Mouse (Mus musculus) liver, adult 2 months (tissue): ENCODE data around the gene Chchd3. TPM values are rescaled to one million over a fixed set of nuclear protein-coding genes. Genes with fewer than 3 reads are reported as not detected.

ENCODE experiments used
- DNase-seq: peaks from one replicate; pipeline ENCODE4 v3.0.0-alpha.2; 2011; ENCODE audit warnings: low read depth, low spot score; ENCODE audit errors: extremely low read depth
- H3K27ac ChIP-seq: fragments of 200-500 bp; replicated peaks from 2 replicates; pipeline ENCODE4 v1.5.1; 2012; ENCODE audit warnings: low read depth, mild to moderate bottlenecking, control low read depth, inconsistent platforms, low read length; ENCODE audit not compliant: insufficient read depth
- H3K27me3 ChIP-seq: fragments of 200-500 bp; 2 replicates; pipeline ENCODE4 v1.6.1; 2012; ENCODE audit warnings: mild to moderate bottlenecking, moderate library complexity, low read length, inconsistent platforms; ENCODE audit not compliant: control insufficient read depth, insufficient read depth
- H3K36me3 ChIP-seq: fragments of 200-500 bp; 2 replicates; pipeline ENCODE4 v1.6.1; 2012; ENCODE audit warnings: low read length, inconsistent platforms; ENCODE audit not compliant: control insufficient read depth, insufficient read depth
- H3K4me1 ChIP-seq: fragments of 200-500 bp; 2 replicates; pipeline ENCODE4 v1.6.1; 2011; ENCODE audit warnings: low read length; ENCODE audit not compliant: control insufficient read depth, insufficient read depth
- H3K4me3 ChIP-seq: fragments of 200-500 bp; 2 replicates; pipeline ENCODE4 v1.5.1; 2011; ENCODE audit warnings: low read depth, mild to moderate bottlenecking, control low read depth, low read length, moderate library complexity; ENCODE audit not compliant: insufficient read depth
- H3K79me2 ChIP-seq: fragments of 200-500 bp; 2 replicates; pipeline ENCODE4 v1.6.1; 2012; ENCODE audit warnings: inconsistent platforms, mild to moderate bottlenecking, low read length, moderate library complexity; ENCODE audit not compliant: control insufficient read depth, insufficient read depth
- H3K9ac ChIP-seq: fragments of 200-500 bp; 2 replicates; pipeline ENCODE4 v1.6.1; 2012; ENCODE audit warnings: low read depth, mild to moderate bottlenecking, control low read depth, inconsistent platforms, low read length
- CTCF ChIP-seq: fragments of 200-500 bp; IDR thresholded peaks from 2 replicates; pipeline ENCODE4 v1.5.1; 2011; ENCODE audit warnings: low read depth, low read length, control low read depth
- POLR2A ChIP-seq: fragments of 200-500 bp; IDR thresholded peaks from 2 replicates; pipeline ENCODE4 v1.6.1; 2011; ENCODE audit warnings: low read length, control low read depth; ENCODE audit not compliant: insufficient read depth; ENCODE audit errors: extremely low read depth
- WGBS: fragments of 180-500 bp; shearing (Covaris S2); methylation state at CpG from one replicate; pipeline ENCODE4 v1.1.7; 2018; 5-methylcytosine and 5-hydroxymethylcytosine counted together
- polyA plus RNA-seq: library from polyadenylated mRNA; depleted of rRNA; stranded (reverse); fragments of >200 nt; gene quantifications from 2 replicates; pipeline ENCODE4 v1.2.3, GENCODE M21; 2012
- total RNA-seq: library from RNA; depleted of rRNA; stranded (reverse); fragments of >200 nt; gene quantifications from 2 replicates; pipeline ENCODE4 v1.2.3, GENCODE M21; 2014

Chchd3 gene
- total and polyA plus RNA-seq, 2 experiments = 88.0 to 158 TPM

GRCm38 (mm10) chr6:32935576-32935975 is 124.5 kb downstream of the Chchd3 start:
- Histone ChIP-seq H3K4me3 (no peak overlapping the region), H3K27me3 (no peaks in the 10 kb centered on the region), H3K27ac (no peak overlapping the region), H3K9ac (no peak overlapping the region), H3K36me3 (no peaks in the 10 kb centered on the region), H3K79me2 (peaks cover 4% of the 10 kb centered on the region; the same call in 1 of the 2 replicates), H3K4me1 (no peaks in the 10 kb centered on the region)
- WGBS = 89% methylated on average over 5 of the region's 5 CpGs
- no peak for DNase-seq
- no peak for TF ChIP-seq POLR2A
- no peak for TF ChIP-seq CTCF

GRCm38 (mm10) chr6:32931106-32931770 is 128.8 kb downstream of the Chchd3 start:
- no peak overlapping the region for H3K4me3 ChIP-seq
- H3K79me2 ChIP-seq = peaks cover 10% of the 10 kb centered on the region; the same call in 1 of the 2 replicates
- 95% methylated on average over 11 of the region's 11 CpGs for WGBS

GRCm38 (mm10) chr6:32922391-32922790 is 137.7 kb downstream of the Chchd3 start:
- peaks cover 4% of the 10 kb centered on the region; the same call in 1 of the 2 replicates for H3K79me2 ChIP-seq
- 0 out of 2 replicates have a peak, but pooled peaks cover 3% of the 10 kb centered on the region for H3K4me1 ChIP-seq
- no peak overlapping the region for H3K27ac ChIP-seq
- TF ChIP-seq POLR2A = no peak
- WGBS = 66% methylated on average over 1 of the region's 1 CpGs
- H3K4me3 ChIP-seq = no peak overlapping the region
- H3K27me3 ChIP-seq = no peaks in the 10 kb centered on the region
- H3K9ac ChIP-seq = no peak overlapping the region
- peaks cover 2% of the 10 kb centered on the region; the same call in 1 of the 2 replicates for H3K36me3 ChIP-seq
- DNase-seq = no peak

More at GRCm38 (mm10) chr6:32931106-32931770, 128.8 kb downstream of the Chchd3 start:
- TF ChIP-seq POLR2A = no peak
- TF ChIP-seq CTCF = no peak
- no peak overlapping the region for H3K9ac ChIP-seq
- no peaks in the 10 kb centered on the region for H3K27me3 ChIP-seq
- no peaks in the 10 kb centered on the region for H3K36me3 ChIP-seq
- no peaks in the 10 kb centered on the region for H3K4me1 ChIP-seq
- no peak for DNase-seq
- H3K27ac ChIP-seq = no peak overlapping the region

- Histone ChIP-seq H3K9ac (no peak overlapping the region), H3K27me3 (no peaks in the 10 kb centered on the region), H3K79me2 (peaks cover 4% of the 10 kb centered on the region; the same call in 1 of the 2 replicates), H3K27ac (no peak overlapping the region), H3K4me3 (no peak overlapping the region), H3K36me3 (peaks cover 2% of the 10 kb centered on the region; the same call in 1 of the 2 replicates), H3K4me1 (0 out of 2 replicates have a peak, but pooled peaks cover 3% of the 10 kb centered on the region)
- TF ChIP-seq CTCF = no peak
- TF ChIP-seq POLR2A = no peak
- 66% methylated on average over 2 of the region's 2 CpGs for whole genome bisulfite sequencing
- DNase-seq = no peak
These were observed 140.0 kb downstream of the Chchd3 start for GRCm38 (mm10) chr6:32920091-32920490.

- Histone ChIP-seq H3K4me3 (no peak overlapping the region), H3K4me1 (no peaks in the 10 kb centered on the region), H3K27ac (no peak overlapping the region), H3K27me3 (no peaks in the 10 kb centered on the region), H3K79me2 (peaks cover 6% of the 10 kb centered on the region; the same call in 1 of the 2 replicates), H3K36me3 (no peaks in the 10 kb centered on the region), H3K9ac (no peak overlapping the region)
- no peak for DNase-seq
- TF ChIP-seq POLR2A = no peak
- no peak for TF ChIP-seq CTCF
- WGBS = 93% methylated on average over 2 of the region's 2 CpGs
These were observed 149.4 kb downstream of the Chchd3 start for GRCm38 (mm10) chr6:32910692-32911091.

GRCm38 (mm10) chr6:32899061-32899460 is 161.0 kb downstream of the Chchd3 start:
- Histone ChIP-seq H3K79me2 (peaks cover 3% of the 10 kb centered on the region; the same call in 1 of the 2 replicates), H3K4me1 (no peaks in the 10 kb centered on the region; the same call in 1 of the 2 replicates), H3K27ac (no peak overlapping the region), H3K4me3 (no peak overlapping the region), H3K27me3 (no peaks in the 10 kb centered on the region), H3K36me3 (no peaks in the 10 kb centered on the region), H3K9ac (no peak overlapping the region)
- no peak for TF ChIP-seq CTCF
- TF ChIP-seq POLR2A = no peak
- no peak for DNase-seq
- WGBS = 91% methylated on average over 4 of the region's 4 CpGs
